Mouse (Mus musculus) megakaryocyte, embryonic 14.5 days (primary cell): ENCODE results near the gene Capza2. TPM values are rescaled to one million over a fixed set of nuclear protein-coding genes. Genes with fewer than 3 reads are reported as not detected.

Experiments used
- H3K27me3 ChIP-seq: replicated peaks from 2 replicates; pipeline ENCODE3; 2012; ENCODE audit warnings: inconsistent platforms
- H3K36me3 ChIP-seq: replicated peaks from 2 replicates; pipeline ENCODE3; 2012; ENCODE audit warnings: low read length, inconsistent platforms, mixed read lengths
- H3K4me1 ChIP-seq: 2 replicates; pipeline ENCODE4 v1.6.1; 2012; ENCODE audit warnings: inconsistent platforms
- H3K4me3 ChIP-seq: replicated peaks from 2 replicates; pipeline ENCODE3; 2012; ENCODE audit warnings: moderate library complexity, mild to moderate bottlenecking, inconsistent platforms
- H3K9me3 ChIP-seq: 2 replicates; pipeline ENCODE4 v1.6.1; 2012; ENCODE audit warnings: inconsistent platforms
- FLI1 ChIP-seq: IDR thresholded peaks from 2 replicates; pipeline ENCODE4 v1.6.1; 2012; ENCODE audit warnings: low read length, inconsistent platforms, mixed read lengths
- GATA1 ChIP-seq: IDR thresholded peaks from 3 replicates; pipeline ENCODE4 v1.6.1; 2012; ENCODE audit warnings: mixed read lengths, low read length, inconsistent platforms, borderline replicate concordance
- polyA plus RNA-seq: library from polyadenylated mRNA; stranded (reverse); fragments of >175 nt; gene quantifications from 2 replicates; pipeline ENCODE4 v1.2.3, GENCODE M21; 2012; ENCODE audit warnings: low replicate concordance; ENCODE audit not compliant: insufficient read depth

The Capza2 gene
- polyA plus RNA-seq, 1 experiment, result 12.1 TPM

- no peak overlapping the region for H3K4me3 ChIP-seq
- no peaks in the 10 kb centered on the region; the same call in 1 of the 2 replicates for H3K4me1 ChIP-seq
- H3K27me3 ChIP-seq, result no peaks in the 10 kb centered on the region
- no peaks in the 10 kb centered on the region for H3K9me3 ChIP-seq
- no peak for TF ChIP-seq FLI1
- peaks cover 79% of the 10 kb centered on the region for H3K36me3 ChIP-seq
These were observed 32.3 kb downstream of the Capza2 start for GRCm38 (mm10) chr6:17668334-17668733.

DNA sequence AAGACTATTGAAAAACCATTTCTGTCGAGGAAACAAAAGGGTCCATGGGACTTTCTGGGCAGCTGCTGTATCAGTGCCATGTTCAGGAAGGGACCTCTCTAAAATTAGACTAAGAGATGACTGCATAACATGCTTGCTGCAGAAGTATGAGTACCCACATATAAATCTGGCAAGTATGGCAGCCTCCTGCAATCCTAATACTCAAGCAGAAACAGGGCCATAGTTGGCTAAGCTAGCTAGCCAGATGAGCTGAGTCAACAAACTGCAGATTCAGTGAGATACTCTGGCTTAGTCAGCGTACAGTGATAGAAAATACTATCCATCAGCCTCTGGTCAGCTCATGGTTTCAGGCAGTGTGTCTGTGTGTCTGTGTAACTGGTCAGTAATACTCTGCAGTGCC lies 33.8 kb downstream of the Capza2 start:
- Histone ChIP-seq H3K27me3 (no peaks in the 10 kb centered on the region), H3K4me1 (peaks cover 2% of the 10 kb centered on the region), H3K9me3 (no peaks in the 10 kb centered on the region), H3K4me3 (no peak overlapping the region), H3K36me3 (peaks cover 64% of the 10 kb centered on the region)
- TF ChIP-seq FLI1, result no peak
- no peak for TF ChIP-seq GATA1

DNA sequence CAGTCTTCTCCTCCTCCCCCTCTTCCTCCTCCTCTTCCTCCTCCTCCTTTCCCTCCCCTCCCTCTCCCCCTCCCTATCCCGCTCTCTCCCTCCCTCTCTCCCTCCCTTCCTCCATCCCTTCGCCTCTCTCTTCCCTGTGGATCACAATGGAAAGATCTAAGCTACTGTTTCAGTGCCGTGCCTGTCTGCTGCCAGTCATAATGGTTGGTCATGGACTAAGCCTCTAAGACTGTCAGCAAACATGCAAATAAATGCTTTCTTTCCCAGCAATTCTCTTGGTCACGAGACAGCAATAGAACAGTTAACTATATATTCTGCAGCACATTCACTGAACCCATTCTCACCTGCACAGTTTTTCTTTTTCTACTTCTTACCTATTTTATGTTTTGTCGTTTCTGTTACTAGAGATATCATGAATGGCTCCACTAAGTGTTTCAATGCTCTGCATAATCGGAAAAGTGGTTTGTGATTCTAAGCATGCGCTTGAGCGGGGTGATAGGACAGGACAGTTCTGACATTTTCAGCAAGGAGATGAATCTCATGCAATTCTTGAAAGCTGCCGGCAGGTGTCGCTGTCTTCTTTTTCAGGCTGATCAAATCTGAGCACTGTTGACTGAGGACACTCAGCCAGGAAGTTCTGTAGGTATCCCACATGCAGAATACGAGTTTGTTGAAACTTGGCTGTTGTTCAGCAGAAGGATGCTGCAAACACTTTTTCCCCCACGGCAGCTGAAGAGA lies 39.2 kb downstream of the Capza2 start:
- Histone ChIP-seq H3K4me1 (peaks cover 19% of the 10 kb centered on the region), H3K36me3 (peaks cover 10% of the 10 kb centered on the region), H3K4me3 (peak overlapping the region; percentile 8), H3K27me3 (no peaks in the 10 kb centered on the region), H3K9me3 (no peaks in the 10 kb centered on the region)
- TF ChIP-seq GATA1 (no peak), FLI1 (no peak)

DNA sequence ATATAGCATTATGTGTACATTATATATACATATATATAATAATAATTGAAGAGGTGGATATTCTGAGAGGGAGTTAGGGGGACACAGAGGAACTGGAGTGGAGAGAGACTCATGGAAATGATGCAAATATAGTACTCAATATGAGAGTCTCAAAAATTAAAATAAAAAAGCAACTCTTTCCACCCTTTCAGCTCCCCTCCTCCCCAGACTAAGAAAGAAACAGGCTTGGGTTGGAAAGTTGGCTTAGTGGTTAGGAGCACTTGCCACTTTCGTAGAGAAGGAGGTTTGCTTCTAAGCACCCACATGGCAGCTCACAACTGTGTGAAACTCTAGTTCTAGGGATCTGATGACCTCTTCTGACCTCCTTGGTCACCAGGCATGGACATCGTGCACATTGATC lies 41.0 kb downstream of the Capza2 start:
- no peak for TF ChIP-seq GATA1
- no peak for TF ChIP-seq FLI1
- H3K9me3 ChIP-seq, result peaks cover 8% of the 10 kb centered on the region
- peaks cover 6% of the 10 kb centered on the region for H3K27me3 ChIP-seq
- H3K4me3 ChIP-seq, result no peak overlapping the region
- no peaks in the 10 kb centered on the region for H3K36me3 ChIP-seq
- peaks cover 32% of the 10 kb centered on the region for H3K4me1 ChIP-seq

GRCm38 (mm10) chr6:17680266-17680925 lies 44.4 kb downstream of the Capza2 start:
- peaks cover 6% of the 10 kb centered on the region for H3K27me3 ChIP-seq
- no peaks in the 10 kb centered on the region for H3K36me3 ChIP-seq
- TF ChIP-seq GATA1 (no peak), FLI1 (no peak)
- peaks cover 8% of the 10 kb centered on the region for H3K9me3 ChIP-seq
- peaks cover 27% of the 10 kb centered on the region for H3K4me1 ChIP-seq
- H3K4me3 ChIP-seq, result peak overlapping the region; percentile 33

DNA sequence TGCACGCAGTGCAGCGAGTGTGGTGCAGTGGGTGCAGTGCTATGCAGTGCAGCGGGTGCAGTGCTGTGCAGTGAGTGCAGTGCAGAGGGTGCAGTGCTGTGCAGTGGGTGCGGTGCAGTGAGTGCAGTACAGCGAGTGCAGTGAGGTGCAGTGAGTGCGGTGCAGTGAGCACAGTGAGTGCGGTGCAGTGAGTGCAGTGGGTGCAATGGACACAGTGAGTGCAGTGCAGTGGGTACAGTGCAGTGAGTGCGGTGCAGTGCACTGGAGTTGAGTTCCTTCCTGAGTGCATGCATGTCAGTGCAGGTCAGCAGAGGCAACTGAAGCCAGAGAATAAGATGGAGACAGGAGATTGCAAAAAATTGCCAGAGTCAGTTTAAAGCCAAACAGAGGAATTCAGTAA lies 45.8 kb downstream of the Capza2 start:
- Histone ChIP-seq H3K36me3 (no peaks in the 10 kb centered on the region), H3K9me3 (peaks cover 8% of the 10 kb centered on the region), H3K4me1 (peaks cover 25% of the 10 kb centered on the region), H3K27me3 (peaks cover 6% of the 10 kb centered on the region), H3K4me3 (peak overlapping the region; percentile 88)
- TF ChIP-seq GATA1, result no peak
- TF ChIP-seq FLI1, result no peak

DNA sequence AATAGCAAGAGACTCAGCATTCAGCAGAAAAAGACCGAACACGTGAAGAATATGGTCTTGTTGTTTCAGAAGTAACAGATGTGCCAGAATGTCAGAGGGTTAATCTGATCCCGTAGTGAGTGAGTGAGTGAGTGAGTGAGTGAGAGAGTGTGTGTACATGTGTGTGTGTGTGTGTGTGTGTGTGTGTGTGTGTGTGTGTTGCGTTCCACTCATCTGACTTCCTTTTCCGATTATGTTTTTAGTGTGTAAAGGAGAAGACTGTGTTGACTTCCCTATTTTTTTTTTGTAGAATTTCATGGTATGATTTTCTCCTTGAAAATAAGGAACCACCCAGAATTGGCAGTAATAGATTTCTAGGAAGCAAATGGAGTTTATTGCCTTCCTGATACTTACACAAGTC lies 52.6 kb downstream of the Capza2 start:
- Histone ChIP-seq H3K4me3 (no peak overlapping the region), H3K9me3 (peaks cover 4% of the 10 kb centered on the region; the same call in 1 of the 2 replicates), H3K27me3 (no peaks in the 10 kb centered on the region), H3K36me3 (no peaks in the 10 kb centered on the region), H3K4me1 (peaks cover 4% of the 10 kb centered on the region; the same call in 1 of the 2 replicates)
- TF ChIP-seq FLI1 (no peak), GATA1 (no peak)

- Histone ChIP-seq H3K4me1 (peaks cover 29% of the 10 kb centered on the region), H3K4me3 (peak within 1 kb of the TSS; percentile 99), H3K27me3 (no peaks in the 10 kb centered on the region), H3K9me3 (no peaks in the 10 kb centered on the region), H3K36me3 (peaks cover 5% of the 10 kb centered on the region)
- no peak for TF ChIP-seq GATA1
- TF ChIP-seq FLI1, result no peak
These were observed 56.6 kb downstream of the Capza2 start, which contains the start of gene St7 for GRCm38 (mm10) chr6:17692647-17693046. TSS of gene St7 (plus strand) at chr6:17692933.

DNA sequence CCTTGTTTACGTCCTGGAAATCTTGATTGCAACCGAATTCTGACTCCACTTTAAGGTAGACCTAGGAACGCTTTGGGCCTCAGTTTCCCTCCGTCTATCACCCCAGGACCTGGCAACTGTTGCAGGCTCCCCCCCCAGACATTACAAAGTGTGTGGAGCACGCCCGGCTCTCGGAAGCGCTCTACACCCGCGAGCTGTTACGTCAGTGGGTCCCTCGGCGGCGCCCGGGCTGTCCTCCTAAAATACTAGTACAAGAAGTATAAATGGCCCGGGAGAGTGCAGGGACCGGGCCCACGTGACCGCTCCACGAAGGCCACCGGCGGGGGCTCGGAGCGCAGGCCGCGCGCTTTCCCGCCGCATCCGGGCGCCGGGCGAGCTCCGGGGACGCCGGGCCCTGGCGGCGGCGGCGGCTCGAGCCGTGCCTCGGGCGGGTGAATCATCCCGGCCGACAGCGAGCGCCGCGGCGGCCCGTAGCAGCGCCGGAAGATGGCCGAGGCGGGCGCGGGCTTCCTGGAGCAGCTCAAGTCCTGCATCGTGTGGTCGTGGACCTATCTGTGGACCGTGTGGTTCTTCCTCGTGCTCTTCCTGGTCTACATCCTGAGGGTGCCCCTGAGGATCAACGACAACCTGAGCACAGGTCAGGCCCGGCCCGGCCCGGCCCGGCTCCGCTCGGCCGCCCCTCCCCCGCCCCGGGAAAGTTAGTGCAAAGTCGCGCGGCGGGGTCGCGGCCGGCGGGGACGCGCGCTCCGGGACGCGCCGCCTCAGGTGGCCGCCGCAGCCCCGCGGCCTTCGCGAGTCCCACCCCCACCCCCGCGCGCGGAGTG lies 57.9 kb downstream of the Capza2 start:
- H3K4me3 ChIP-seq, result peak overlapping the region; percentile 99
- TF ChIP-seq FLI1, result no peak
- TF ChIP-seq GATA1, result no peak
- peaks cover 10% of the 10 kb centered on the region for H3K36me3 ChIP-seq
- H3K9me3 ChIP-seq, result no peaks in the 10 kb centered on the region
- H3K4me1 ChIP-seq, result peaks cover 29% of the 10 kb centered on the region
- no peaks in the 10 kb centered on the region for H3K27me3 ChIP-seq
